Mouse (Mus musculus) heart, postnatal 0 days (tissue): ENCODE data around the gene Acsl5. TPM values are rescaled to one million over a fixed set of nuclear protein-coding genes. Genes with fewer than 3 reads are reported as not detected.

Experiments used
- ATAC-seq: fragments of 200-750 bp; cut with Nextera tagmentation; 2 replicates; pipeline ENCODE4 v1.8.0; 2017; ENCODE audit warnings: low read depth, moderate number of reproducible peaks, moderate library complexity; ENCODE audit not compliant: insufficient read depth
- DNase-seq: peaks from one replicate; pipeline ENCODE4 v3.0.0-alpha.2; 2016; ENCODE audit warnings: low spot score
- H3K27ac ChIP-seq: fragments of 300-500 bp; sonication (generic); 2 replicates; pipeline ENCODE4 v1.5.1; 2014; ENCODE audit warnings: low read depth, mild to moderate bottlenecking
- H3K27me3 ChIP-seq: fragments of 300-500 bp; sonication (generic); 2 replicates; pipeline ENCODE4 v1.6.1; 2014; ENCODE audit warnings: low read length, mixed read lengths; ENCODE audit not compliant: control insufficient read depth, insufficient read depth
- H3K36me3 ChIP-seq: fragments of 300-500 bp; sonication (generic); replicated peaks from 2 replicates; pipeline ENCODE4 v1.6.1; 2014; ENCODE audit warnings: low read length, mixed read lengths; ENCODE audit not compliant: control insufficient read depth, insufficient read depth
- H3K4me1 ChIP-seq: fragments of 300-500 bp; sonication (generic); 2 replicates; pipeline ENCODE4 v1.6.1; 2014; ENCODE audit warnings: antibody characterized with exemption; ENCODE audit not compliant: control insufficient read depth, insufficient read depth
- H3K4me2 ChIP-seq: fragments of 300-500 bp; sonication (generic); 2 replicates; pipeline ENCODE4 v1.6.1; 2014; ENCODE audit warnings: low read depth, mild to moderate bottlenecking, low read length, moderate library complexity
- H3K4me3 ChIP-seq: fragments of 300-500 bp; sonication (generic); 2 replicates; pipeline ENCODE4 v1.5.1; 2014; ENCODE audit warnings: low read depth, low read length
- H3K9ac ChIP-seq: fragments of 300-500 bp; sonication (generic); replicated peaks from 2 replicates; pipeline ENCODE4 v1.6.1; 2014; ENCODE audit warnings: low read depth, low read length, mixed read lengths
- H3K9me3 ChIP-seq: fragments of 300-500 bp; sonication (generic); replicated peaks from 2 replicates; pipeline ENCODE4 v1.6.1; 2016; ENCODE audit warnings: low read length; ENCODE audit not compliant: control insufficient read depth
- CTCF ChIP-seq: IDR thresholded peaks from 2 replicates; pipeline ENCODE4 v1.5.1; 2016; ENCODE audit warnings: antibody characterized with exemption, control low read depth, low read depth
- EP300 ChIP-seq: IDR thresholded peaks from 2 replicates; pipeline ENCODE4 v1.6.1; 2016; ENCODE audit warnings: antibody characterized with exemption, low read depth
- WGBS: fragments of 180-500 bp; shearing (Covaris S2); extraction: QIAGEN DNeasy Blood & Tissue Kit; methylation state at CpG from one replicate; pipeline ENCODE4 v1.1.7; 2014; 5-methylcytosine and 5-hydroxymethylcytosine counted together
- polyA plus RNA-seq: library from polyadenylated mRNA; unstranded; fragments of >200 nt; fragmentation: Nextera tagmentation; extraction: Ambion mirVana; gene quantifications from 2 replicates; pipeline ENCODE4 v1.2.1, GENCODE M21; 2015
- total RNA-seq: library from RNA; depleted of rRNA; stranded (reverse); fragments of >200 nt; gene quantifications from 2 replicates; pipeline ENCODE4 v1.2.3, GENCODE M21; 2014; ENCODE audit warnings: low replicate concordance

Gene Acsl5
- total and polyA plus RNA-seq, 2 experiments from 2014 or later = 15.8 to 28.1 TPM

GRCm38 (mm10) chr19:55288974-55289373, 37.2 kb downstream of the Acsl5 start:
- H3K4me1 ChIP-seq = no peaks in the 10 kb centered on the region
- peaks cover 55% of the 10 kb centered on the region for H3K36me3 ChIP-seq
- no peaks in the 10 kb centered on the region for H3K9me3 ChIP-seq
- TF ChIP-seq CTCF (no peak), EP300 (no peak)
- no peak overlapping the region for H3K4me2 ChIP-seq
- H3K9ac ChIP-seq = no peak overlapping the region
- no peak for DNase-seq
- H3K27ac ChIP-seq = no peak overlapping the region
- no peak for ATAC-seq
- H3K4me3 ChIP-seq = no peak overlapping the region
- H3K27me3 ChIP-seq = no peaks in the 10 kb centered on the region

GRCm38 (mm10) chr19:55290621-55291270, 39.0 kb downstream of the Acsl5 start:
- ATAC-seq (no peak), DNase-seq (no peak)
- Histone ChIP-seq H3K4me1 (no peaks in the 10 kb centered on the region), H3K9ac (no peak overlapping the region), H3K27me3 (no peaks in the 10 kb centered on the region), H3K9me3 (no peaks in the 10 kb centered on the region), H3K4me3 (no peak overlapping the region), H3K4me2 (no peak overlapping the region), H3K36me3 (peaks cover 65% of the 10 kb centered on the region), H3K27ac (no peak overlapping the region)
- no peak for TF ChIP-seq EP300
- no peak for TF ChIP-seq CTCF
- WGBS = 86% methylated on average over 2 of the region's 2 CpGs

GRCm38 (mm10) chr19:55292210-55292850, 40.6 kb downstream of the Acsl5 start:
- no peak overlapping the region for H3K27ac ChIP-seq
- no peaks in the 10 kb centered on the region for H3K4me1 ChIP-seq
- no peaks in the 10 kb centered on the region for H3K27me3 ChIP-seq
- TF ChIP-seq EP300 (no peak), CTCF (no peak)
- ATAC-seq = no peak
- 91% methylated on average over 2 of the region's 2 CpGs for WGBS
- no peak overlapping the region for H3K4me2 ChIP-seq
- DNase-seq = no peak
- H3K4me3 ChIP-seq = no peak overlapping the region
- H3K9me3 ChIP-seq = no peaks in the 10 kb centered on the region
- peaks cover 69% of the 10 kb centered on the region for H3K36me3 ChIP-seq
- no peak overlapping the region for H3K9ac ChIP-seq

- peaks cover 64% of the 10 kb centered on the region for H3K36me3 ChIP-seq
- H3K9ac ChIP-seq = no peak overlapping the region
- no peak overlapping the region for H3K4me3 ChIP-seq
- TF ChIP-seq CTCF (no peak), EP300 (no peak)
- H3K4me1 ChIP-seq = no peaks in the 10 kb centered on the region
- H3K4me2 ChIP-seq = no peak overlapping the region
- WGBS = 20% methylated on average over 4 of the region's 4 CpGs
- H3K27me3 ChIP-seq = no peaks in the 10 kb centered on the region
- no peaks in the 10 kb centered on the region for H3K9me3 ChIP-seq
- H3K27ac ChIP-seq = no peak overlapping the region
- ATAC-seq (no peak), DNase-seq (no peak)
Measured at GRCm38 (mm10) chr19:55293175-55293574, 41.4 kb downstream of the Acsl5 start.

- TF ChIP-seq EP300 = no peak
- no peak for TF ChIP-seq CTCF
- H3K36me3 ChIP-seq = peaks cover 53% of the 10 kb centered on the region
Measured at GRCm38 (mm10) chr19:55295075-55295474, 43.3 kb downstream of the Acsl5 start.

More at GRCm38 (mm10) chr19:55295075-55295474, 43.3 kb downstream of the Acsl5 start:
- H3K4me3 ChIP-seq = no peak overlapping the region
- no peak overlapping the region for H3K9ac ChIP-seq
- ATAC-seq (no peak), DNase-seq (no peak)
- no peak overlapping the region for H3K4me2 ChIP-seq
- H3K27ac ChIP-seq = no peak overlapping the region
- WGBS = 73% methylated on average over 9 of the region's 9 CpGs
- H3K27me3 ChIP-seq = no peaks in the 10 kb centered on the region
- H3K4me1 ChIP-seq = no peaks in the 10 kb centered on the region
- H3K9me3 ChIP-seq = no peaks in the 10 kb centered on the region
